Mouse (Mus musculus) hindbrain, embryonic 16.5 days (tissue): ENCODE measurements around the gene Dlg4. TPM values are rescaled to one million over a fixed set of nuclear protein-coding genes. Genes with fewer than 3 reads are reported as not detected.

ENCODE experiments used
- ATAC-seq: fragments of 200-750 bp; cut with Nextera tagmentation; 2 replicates; pipeline ENCODE4 v1.8.0; 2017; ENCODE audit warnings: moderate TSS enrichment, moderate library complexity
- H3K27ac ChIP-seq: fragments of 300-500 bp; sonication (generic); 2 replicates; pipeline ENCODE4 v1.5.1; 2014; ENCODE audit warnings: low read depth, mild to moderate bottlenecking, control low read depth, low read length, moderate library complexity
- H3K27me3 ChIP-seq: fragments of 300-500 bp; sonication (generic); replicated peaks from 2 replicates; pipeline ENCODE4 v1.6.1; 2014; ENCODE audit warnings: low read length; ENCODE audit not compliant: control insufficient read depth, insufficient read depth
- H3K36me3 ChIP-seq: fragments of 300-500 bp; sonication (generic); 2 replicates; pipeline ENCODE4 v1.6.1; 2014; ENCODE audit warnings: mild to moderate bottlenecking, low read length, moderate library complexity, mixed read lengths; ENCODE audit not compliant: control insufficient read depth, insufficient read depth
- H3K4me1 ChIP-seq: fragments of 300-500 bp; sonication (generic); 2 replicates; pipeline ENCODE4 v1.6.1; 2014; ENCODE audit warnings: low read depth, low read length; ENCODE audit not compliant: control insufficient read depth, insufficient read depth
- H3K4me2 ChIP-seq: fragments of 300-500 bp; sonication (generic); 2 replicates; pipeline ENCODE4 v1.6.1; 2014; ENCODE audit warnings: mild to moderate bottlenecking, low read length, control low read depth, moderate library complexity
- H3K4me3 ChIP-seq: fragments of 300-500 bp; sonication (generic); 2 replicates; pipeline ENCODE4 v1.5.1; 2014; ENCODE audit warnings: mild to moderate bottlenecking, low read length, control low read depth, moderate library complexity
- H3K9ac ChIP-seq: fragments of 300-500 bp; sonication (generic); 2 replicates; pipeline ENCODE4 v1.6.1; 2014; ENCODE audit warnings: low read depth, mild to moderate bottlenecking, control low read depth, low read length, moderate library complexity
- H3K9me3 ChIP-seq: fragments of 300-500 bp; sonication (generic); 2 replicates; pipeline ENCODE4 v1.6.1; 2014; ENCODE audit warnings: mild to moderate bottlenecking, low read length, moderate library complexity; ENCODE audit not compliant: control insufficient read depth
- WGBS: fragments of 180-500 bp; shearing (Covaris S2); extraction: QIAGEN DNeasy Blood & Tissue Kit; methylation state at CpG from one replicate; pipeline ENCODE4 v1.1.7; 2014; 5-methylcytosine and 5-hydroxymethylcytosine counted together
- polyA plus RNA-seq: library from polyadenylated mRNA; unstranded; fragments of >200 nt; fragmentation: Nextera tagmentation; extraction: Ambion mirVana; gene quantifications from 2 replicates; pipeline ENCODE4 v1.2.1, GENCODE M21; 2015

The Dlg4 gene
- polyA plus RNA-seq, 1 experiment from 2014 or later, result 23.1 TPM

GRCm38 (mm10) chr11:70030651-70031320 lies 14.0 kb downstream of the Dlg4 start:
- peak overlapping the region; percentile 94 for H3K27ac ChIP-seq
- WGBS, result 90% methylated on average over 28 of the region's 28 CpGs
- H3K4me2 ChIP-seq, result peak overlapping the region; percentile 68
- peak overlapping the region; percentile 57 for H3K9ac ChIP-seq
- H3K4me3 ChIP-seq, result no peak overlapping the region
- peaks cover 47% of the 10 kb centered on the region for H3K4me1 ChIP-seq
- no peaks in the 10 kb centered on the region for H3K27me3 ChIP-seq
- peaks cover 19% of the 10 kb centered on the region for H3K36me3 ChIP-seq
- ATAC-seq, result no peak
- H3K9me3 ChIP-seq, result no peaks in the 10 kb centered on the region

GRCm38 (mm10) chr11:70031321-70031670 lies 14.6 kb downstream of the Dlg4 start:
- no peak for ATAC-seq
- Histone ChIP-seq H3K4me2 (no peak overlapping the region), H3K4me1 (peaks cover 42% of the 10 kb centered on the region), H3K4me3 (no peak overlapping the region), H3K9ac (no peak overlapping the region), H3K27me3 (no peaks in the 10 kb centered on the region), H3K27ac (no peak overlapping the region), H3K9me3 (no peaks in the 10 kb centered on the region), H3K36me3 (peaks cover 19% of the 10 kb centered on the region)
- WGBS, result 87% methylated on average over 11 of the region's 11 CpGs

DNA sequence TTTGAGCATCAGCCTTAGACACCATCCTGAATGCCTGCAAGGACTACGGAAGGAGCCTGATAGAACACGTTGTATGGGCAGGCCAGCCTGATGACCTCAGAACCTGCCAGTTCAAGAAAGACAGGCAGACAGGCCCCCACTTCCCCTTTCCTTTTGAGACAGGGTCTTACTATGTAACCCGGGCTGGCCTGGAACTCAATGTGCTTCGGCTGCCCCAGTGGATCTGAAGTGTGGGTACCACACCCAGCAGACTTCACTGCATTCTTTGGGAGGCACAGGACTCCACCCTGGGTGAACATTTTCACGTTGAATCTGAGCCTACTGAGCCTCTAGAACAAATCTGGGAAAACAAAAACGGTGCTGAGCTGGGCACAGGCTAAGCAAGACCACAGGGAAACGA lies 21.4 kb downstream of the Dlg4 start:
- Histone ChIP-seq H3K4me2 (no peak overlapping the region), H3K9ac (no peak overlapping the region), H3K27me3 (no peaks in the 10 kb centered on the region), H3K9me3 (no peaks in the 10 kb centered on the region), H3K4me1 (no peaks in the 10 kb centered on the region), H3K4me3 (no peak overlapping the region), H3K27ac (no peak overlapping the region), H3K36me3 (peaks cover 28% of the 10 kb centered on the region)
- WGBS, result 83% methylated on average over 7 of the region's 7 CpGs
- no peak for ATAC-seq

GRCm38 (mm10) chr11:70039631-70040030 lies 22.9 kb downstream of the Dlg4 start:
- Histone ChIP-seq H3K9ac (no peak overlapping the region), H3K27ac (no peak overlapping the region), H3K4me1 (no peaks in the 10 kb centered on the region), H3K27me3 (no peaks in the 10 kb centered on the region), H3K4me3 (no peak overlapping the region), H3K36me3 (peaks cover 31% of the 10 kb centered on the region), H3K4me2 (no peak overlapping the region), H3K9me3 (no peaks in the 10 kb centered on the region)
- 95% methylated on average over 10 of the region's 10 CpGs for WGBS
- ATAC-seq, result no peak

- 93% methylated on average over 7 of the region's 7 CpGs for WGBS
- Histone ChIP-seq H3K27ac (no peak overlapping the region), H3K4me2 (no peak overlapping the region), H3K4me1 (no peaks in the 10 kb centered on the region), H3K36me3 (peaks cover 34% of the 10 kb centered on the region), H3K27me3 (no peaks in the 10 kb centered on the region), H3K9ac (no peak overlapping the region), H3K4me3 (no peak overlapping the region), H3K9me3 (no peaks in the 10 kb centered on the region)
- ATAC-seq, result no peak
These were observed 23.4 kb downstream of the Dlg4 start for GRCm38 (mm10) chr11:70040184-70040583.

GRCm38 (mm10) chr11:70042309-70043085 lies 25.8 kb downstream of the Dlg4 start:
- WGBS, result 87% methylated on average over 23 of the region's 23 CpGs
- Histone ChIP-seq H3K9ac (no peak overlapping the region), H3K36me3 (peaks cover 34% of the 10 kb centered on the region), H3K27me3 (no peaks in the 10 kb centered on the region), H3K4me2 (no peak overlapping the region), H3K4me3 (no peak overlapping the region), H3K27ac (no peak overlapping the region), H3K9me3 (no peaks in the 10 kb centered on the region), H3K4me1 (no peaks in the 10 kb centered on the region)
- ATAC-seq, result no peak

DNA sequence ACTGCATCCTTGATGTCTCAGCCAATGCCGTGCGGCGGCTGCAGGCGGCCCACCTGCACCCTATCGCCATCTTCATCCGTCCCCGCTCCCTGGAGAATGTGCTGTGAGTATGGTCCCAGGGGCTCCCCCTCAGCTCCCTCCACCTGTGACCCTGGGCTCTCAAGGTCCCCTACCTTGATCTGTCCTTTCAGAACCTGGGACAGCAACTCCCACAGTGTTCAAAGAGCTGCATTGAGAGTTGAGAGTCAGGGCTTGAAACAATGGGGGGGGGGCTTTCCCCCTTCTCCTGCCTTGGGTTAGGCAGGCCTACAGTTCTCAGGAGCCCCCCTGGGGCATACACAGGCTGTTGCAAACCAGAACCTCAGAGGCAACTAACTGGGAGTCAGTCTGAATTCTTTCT lies 26.9 kb downstream of the Dlg4 start:
- 77% methylated on average over 7 of the region's 7 CpGs for WGBS
- ATAC-seq, result no peak
- Histone ChIP-seq H3K9me3 (no peaks in the 10 kb centered on the region), H3K27ac (no peak overlapping the region), H3K36me3 (peaks cover 34% of the 10 kb centered on the region), H3K4me3 (no peak overlapping the region), H3K4me2 (no peak overlapping the region), H3K27me3 (no peaks in the 10 kb centered on the region), H3K4me1 (no peaks in the 10 kb centered on the region), H3K9ac (no peak overlapping the region)

DNA sequence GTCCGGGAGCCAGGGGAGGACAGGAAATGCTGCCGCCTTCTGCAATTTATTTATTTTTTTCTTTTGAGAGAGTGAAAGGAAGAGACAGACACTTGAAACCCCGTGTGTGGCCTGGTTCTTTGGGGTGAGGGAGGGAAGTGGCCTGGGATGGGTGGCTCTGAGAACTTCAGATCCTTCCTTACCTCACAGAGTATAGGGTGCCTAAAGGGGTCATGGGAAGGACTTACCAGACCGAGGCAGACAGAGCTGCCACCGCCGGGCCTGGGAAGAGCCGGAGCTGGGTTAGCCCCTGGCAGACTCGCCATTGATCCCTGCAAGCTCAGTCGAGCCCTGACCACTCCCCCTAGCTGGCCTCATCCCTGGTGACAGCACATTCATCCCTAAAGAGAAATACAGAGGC lies 28.7 kb downstream of the Dlg4 start:
- H3K4me3 ChIP-seq, result no peak overlapping the region
- H3K4me1 ChIP-seq, result no peaks in the 10 kb centered on the region
- no peak overlapping the region; the same call in 1 of the 2 replicates for H3K27ac ChIP-seq
- no peak for ATAC-seq
- peaks cover 22% of the 10 kb centered on the region for H3K36me3 ChIP-seq
- no peak overlapping the region for H3K4me2 ChIP-seq
- H3K9ac ChIP-seq, result no peak overlapping the region
- no peaks in the 10 kb centered on the region for H3K9me3 ChIP-seq
- WGBS, result 25% methylated on average over 8 of the region's 9 CpGs
- no peaks in the 10 kb centered on the region for H3K27me3 ChIP-seq

GRCm38 (mm10) chr11:70049366-70049765 lies 32.6 kb downstream of the Dlg4 start:
- ATAC-seq, result no peak
- WGBS, result 71% methylated on average over 6 of the region's 6 CpGs
- no peak overlapping the region for H3K4me3 ChIP-seq
- no peak overlapping the region for H3K9ac ChIP-seq
- no peaks in the 10 kb centered on the region for H3K27me3 ChIP-seq
- H3K27ac ChIP-seq, result no peak overlapping the region
- H3K9me3 ChIP-seq, result no peaks in the 10 kb centered on the region
- peaks cover 5% of the 10 kb centered on the region; the same call in 1 of the 2 replicates for H3K36me3 ChIP-seq
- H3K4me2 ChIP-seq, result no peak overlapping the region
- H3K4me1 ChIP-seq, result no peaks in the 10 kb centered on the region
